Mouse (Mus musculus) lung, postnatal 0 days (tissue): ENCODE results near the gene Cmtm6.

ENCODE experiments used
- CTCF ChIP-seq: IDR thresholded peaks from 2 replicates; pipeline ENCODE4 v1.5.1; 2016; ENCODE audit warnings: antibody characterized with exemption, mild to moderate bottlenecking
- EP300 ChIP-seq: IDR thresholded peaks from 2 replicates; pipeline ENCODE4 v1.6.1; 2016; ENCODE audit warnings: antibody characterized with exemption, mild to moderate bottlenecking, control low read depth

DNA sequence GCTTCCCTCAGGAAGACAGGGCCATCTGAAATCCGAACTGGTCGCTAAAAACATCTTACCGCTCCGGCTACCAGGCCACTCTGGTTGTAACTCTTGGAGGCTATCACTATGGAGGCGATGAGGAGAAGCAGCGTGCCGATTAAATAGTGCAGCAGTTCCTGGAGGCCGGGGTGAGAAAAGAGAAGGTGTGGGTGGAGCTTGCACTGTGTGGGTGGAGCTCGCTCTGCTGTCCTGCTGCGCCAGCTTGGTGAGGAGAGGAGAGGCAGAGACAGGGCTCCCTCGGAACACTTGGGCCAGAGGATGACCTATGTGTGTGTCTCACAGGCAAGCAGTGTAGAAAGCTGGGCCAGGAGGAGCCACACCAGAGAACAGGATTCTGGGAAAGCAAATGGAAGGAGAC, 30.9 kb downstream of the Cmtm6 start:
- TF ChIP-seq CTCF = no peak
- no peak for TF ChIP-seq EP300
